Mouse (Mus musculus) G1E-ER4 (cell line): ENCODE results near the gene Gtf2f1. TPM values are rescaled to one million over a fixed set of nuclear protein-coding genes. Genes with fewer than 3 reads are reported as not detected.

Source experiments
- GATA1 ChIP-seq: IDR thresholded peaks from one replicate; pipeline ENCODE4 v1.8.0; 2012; ENCODE audit warnings: low read length, inconsistent platforms
- polyA plus RNA-seq: library from polyadenylated mRNA; stranded (reverse); fragments of >175 nt; gene quantifications from 2 replicates; pipeline ENCODE4 v1.2.3, GENCODE M21; 2012

Gtf2f1 gene
- polyA plus RNA-seq, 1 experiment = 210 TPM

DNA sequence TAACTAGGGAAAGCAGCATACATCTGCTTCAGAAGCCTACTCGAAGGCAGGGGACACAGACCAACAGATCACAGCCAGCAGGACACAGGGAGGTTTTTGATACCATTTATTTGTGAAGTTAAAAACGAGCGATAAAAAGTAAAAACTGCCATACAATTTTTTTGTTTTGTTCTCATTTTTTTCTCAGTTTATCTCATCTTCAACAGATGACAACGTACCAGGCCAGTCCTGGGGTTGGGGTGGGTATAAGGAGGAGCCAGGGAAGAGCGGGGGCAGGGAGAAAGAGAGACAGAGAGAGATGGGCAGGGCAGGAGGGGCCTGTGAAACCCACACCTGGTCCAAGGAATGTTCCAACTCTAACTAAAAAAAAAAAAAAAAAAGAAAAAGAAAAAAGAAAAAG lies 9.9 kb upstream of the Gtf2f1 start:
- TF ChIP-seq GATA1 = no peak

DNA sequence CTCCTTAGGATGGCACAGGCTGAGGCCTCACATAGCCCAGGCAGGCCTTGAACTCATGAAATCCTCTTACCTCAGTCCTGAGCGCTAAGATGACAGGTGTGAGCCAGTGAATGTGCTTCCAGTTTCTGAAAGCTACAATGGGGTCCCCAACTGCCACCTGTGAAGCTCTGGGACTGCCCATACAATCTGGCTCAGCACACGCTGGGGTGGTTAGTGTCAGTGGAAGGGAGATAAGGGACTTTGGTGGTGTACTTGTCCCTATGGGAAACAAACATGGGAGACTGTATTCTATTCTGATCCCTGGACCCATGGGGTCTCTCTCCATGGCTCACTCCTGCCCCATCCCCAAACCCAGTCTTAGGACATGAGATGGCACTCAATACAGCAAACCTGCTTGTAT lies 8.6 kb upstream of the Gtf2f1 start:
- TF ChIP-seq GATA1 = no peak

DNA sequence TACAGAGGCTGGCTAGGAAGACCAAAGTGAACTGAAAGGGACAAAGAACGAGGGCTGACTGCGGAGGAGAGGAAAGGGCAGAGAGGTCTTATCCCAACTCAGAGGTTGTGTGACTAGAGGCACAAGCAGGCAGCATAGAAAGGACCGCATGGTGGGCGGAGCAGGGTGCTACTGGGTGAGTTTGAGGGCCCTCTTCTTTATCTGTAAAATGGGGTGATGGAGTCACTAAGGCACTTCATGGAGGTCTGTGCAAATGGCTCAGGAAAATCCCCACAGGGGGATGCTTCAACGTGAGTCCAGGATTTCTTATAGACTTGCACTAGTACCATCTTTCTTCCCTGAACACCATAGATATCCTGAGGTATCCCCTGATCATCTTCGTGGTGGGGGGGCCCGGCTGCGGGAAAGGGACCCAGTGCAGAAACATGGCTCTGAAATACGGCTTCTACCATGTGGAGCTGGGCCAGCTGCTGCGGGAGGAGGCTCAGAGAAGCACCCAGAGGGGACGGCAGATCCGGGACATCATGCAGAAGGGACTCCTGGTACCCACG lies 1.2 kb upstream of the Gtf2f1 start:
- no peak for TF ChIP-seq GATA1

DNA sequence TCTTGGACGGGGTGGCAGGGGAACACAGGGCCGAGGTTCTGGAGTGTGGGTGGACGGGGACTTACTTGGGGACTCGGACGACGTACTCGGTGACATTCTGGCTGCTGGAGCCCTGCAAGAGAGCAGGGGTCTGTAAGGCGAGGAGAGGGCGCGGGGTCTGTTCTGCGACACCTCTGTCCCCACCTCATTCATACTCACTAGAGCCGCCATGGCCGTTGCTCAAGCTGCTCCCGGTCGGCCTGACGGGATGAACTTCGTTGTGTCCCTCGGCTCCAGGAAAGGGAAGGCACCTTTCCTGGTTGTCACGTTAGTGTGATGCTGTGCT lies 215 bp downstream of the Gtf2f1 start:
- no peak for TF ChIP-seq GATA1

DNA sequence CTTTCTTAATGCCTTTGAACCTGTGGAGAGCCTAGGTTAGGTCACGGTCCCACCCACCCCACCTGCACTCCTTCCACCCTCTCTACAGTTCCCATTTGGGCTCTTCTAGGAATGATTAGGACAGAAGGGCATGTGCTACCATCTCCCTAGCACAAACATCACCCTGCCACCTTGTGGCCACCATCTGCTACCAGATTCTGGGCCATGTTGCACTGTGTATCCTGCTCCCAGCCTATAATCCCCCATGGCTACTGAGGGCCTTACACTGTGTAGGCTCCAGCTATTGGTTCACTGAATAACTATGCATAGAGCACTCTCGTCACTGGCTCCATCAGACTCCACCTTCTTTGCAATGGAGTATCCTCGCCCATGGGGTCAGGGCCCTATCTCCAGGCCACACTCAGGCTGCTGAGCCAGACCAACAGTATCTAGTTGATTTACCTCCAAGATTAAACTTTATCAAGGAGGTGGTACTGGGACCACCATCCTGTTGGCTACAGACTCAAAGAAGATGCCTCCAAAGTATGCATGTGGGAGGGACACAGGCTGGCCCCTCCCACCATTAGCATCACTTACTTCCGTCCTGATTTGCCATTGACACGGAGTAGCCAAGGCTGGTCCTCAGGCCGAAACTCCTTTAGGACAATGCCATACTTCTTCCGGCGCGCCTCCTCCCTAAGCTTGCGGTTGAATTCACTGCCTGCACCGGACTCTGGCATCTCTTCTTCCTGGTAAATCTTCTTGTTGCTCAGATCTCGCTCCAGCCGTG lies 3.8 kb downstream of the Gtf2f1 start:
- TF ChIP-seq GATA1 = no peak

DNA sequence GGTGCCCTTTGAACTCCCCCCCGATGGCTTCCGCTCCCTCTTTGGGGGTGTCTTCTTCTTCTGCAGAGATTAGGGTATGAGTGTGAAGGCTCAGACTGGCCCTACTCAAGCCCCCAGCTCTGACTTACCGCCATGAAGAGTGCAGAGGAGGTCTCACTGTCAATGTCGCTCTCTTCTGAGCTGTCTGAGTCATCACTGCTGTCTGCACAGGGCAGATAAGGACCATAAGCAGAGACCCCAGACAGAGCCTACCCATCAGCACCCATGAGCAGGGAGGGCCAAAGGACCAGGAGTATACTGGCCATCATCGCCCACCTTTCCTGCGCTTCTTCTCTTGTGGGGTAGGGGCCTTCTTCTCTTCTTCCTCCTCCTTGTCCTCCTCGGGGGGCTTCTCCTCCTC lies 7.1 kb downstream of the Gtf2f1 start:
- no peak for TF ChIP-seq GATA1

DNA sequence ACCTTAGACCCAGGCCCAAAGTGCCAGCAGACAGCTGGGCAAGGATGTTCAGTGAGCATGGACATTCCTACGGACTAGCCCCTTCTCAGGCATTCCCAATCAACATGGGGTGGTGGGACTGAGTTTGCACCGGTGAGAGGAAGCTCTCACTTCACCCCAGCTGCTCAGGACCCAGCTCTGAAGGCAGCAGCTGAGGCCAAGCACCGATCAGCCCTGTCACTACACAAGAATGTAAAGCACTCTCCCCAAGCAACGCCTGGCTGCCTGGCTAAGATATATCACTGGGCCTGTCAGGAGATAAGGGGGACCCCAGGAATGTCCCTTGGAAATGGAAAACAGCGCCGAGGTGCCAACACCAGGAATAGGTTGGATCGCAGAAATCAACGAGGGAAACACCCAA lies 9.9 kb downstream of the Gtf2f1 start:
- TF ChIP-seq GATA1 = no peak

DNA sequence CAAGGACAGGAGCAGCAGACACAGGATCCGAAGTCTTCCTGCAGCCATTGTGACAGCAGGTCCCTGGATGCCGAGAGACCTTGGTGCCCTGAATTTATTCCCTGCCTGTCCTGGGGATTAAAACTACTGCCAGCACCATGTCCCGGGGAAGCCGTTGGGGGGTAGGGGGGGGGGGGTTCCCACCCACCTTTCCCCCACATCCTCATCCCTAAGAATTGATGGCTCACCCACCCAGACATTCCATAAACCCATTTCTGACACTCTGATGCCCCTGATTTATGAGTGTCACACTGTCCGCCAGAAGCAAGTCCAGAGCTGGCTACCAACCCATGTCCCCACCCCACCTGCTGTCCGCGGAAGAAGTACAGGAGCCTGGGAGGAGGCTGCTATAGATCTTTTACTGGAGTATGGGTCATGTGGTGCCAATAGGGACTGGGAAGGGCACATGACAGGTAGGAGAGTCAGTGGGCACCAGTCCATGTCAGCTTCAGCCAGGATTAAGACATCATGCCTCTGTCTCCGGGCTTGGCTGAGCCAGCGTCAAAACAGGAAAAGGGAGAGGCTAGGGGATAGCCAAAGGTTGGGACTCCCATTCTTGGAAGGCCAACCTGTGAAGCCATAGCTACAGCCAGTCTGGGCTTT lies 11.0 kb downstream of the Gtf2f1 start, which contains the start of gene Pspn:
Gene Pspn (minus strand): TSS at position 51 of the 642 bp plus-strand sequence.
- TF ChIP-seq GATA1 = no peak

DNA sequence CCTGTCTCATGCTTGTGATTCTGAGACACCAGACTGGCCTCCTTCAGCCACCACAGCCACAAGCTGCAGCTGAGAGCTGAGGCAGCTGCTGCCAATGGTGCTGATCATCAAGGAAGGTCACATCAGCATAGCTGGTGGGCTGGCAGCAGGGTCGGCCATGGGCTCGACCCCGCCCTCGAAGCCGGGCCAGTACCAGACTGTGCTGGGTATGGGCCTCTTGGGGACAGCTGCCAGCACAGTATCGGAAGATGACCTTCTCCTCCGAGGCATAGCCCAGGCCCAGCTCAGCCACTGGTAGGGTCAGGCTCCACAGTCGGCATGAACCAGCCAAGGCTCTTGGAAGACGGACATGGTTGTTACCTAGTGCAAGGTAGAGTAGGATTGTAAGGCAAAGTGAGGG lies 11.7 kb downstream of the Gtf2f1 start:
- no peak for TF ChIP-seq GATA1

DNA sequence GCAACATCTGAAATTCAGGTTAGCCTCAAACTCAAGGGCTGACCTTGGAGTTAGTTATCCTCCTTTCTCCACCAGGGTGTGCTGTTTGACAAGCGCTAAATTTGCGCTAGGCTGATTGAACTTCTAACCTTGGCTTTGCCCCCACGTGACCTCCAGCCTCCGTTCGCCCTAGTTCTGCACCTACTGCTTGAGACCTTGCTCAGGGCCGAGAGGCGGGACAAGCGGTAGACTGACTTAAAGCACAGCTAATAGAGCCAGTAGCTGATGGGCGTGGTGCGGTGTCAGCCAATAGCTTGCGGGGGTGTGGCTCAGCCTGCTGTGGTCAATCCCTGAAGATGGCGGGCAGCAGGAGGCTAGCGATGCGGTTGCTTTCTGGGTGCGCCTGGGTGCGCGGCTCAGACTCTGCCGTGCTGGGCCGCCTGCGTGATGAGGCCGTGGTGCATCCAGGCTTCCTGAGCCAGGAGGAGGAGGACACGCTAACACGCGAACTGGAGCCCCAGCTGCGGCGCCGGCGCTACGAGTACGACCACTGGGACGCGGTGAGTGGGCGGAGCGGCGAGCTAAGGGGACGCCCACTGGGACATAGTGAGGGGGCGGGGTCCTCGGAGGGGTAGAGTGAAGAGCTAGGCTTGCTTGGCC lies 13.9 kb downstream of the Gtf2f1 start, which contains the start of gene Alkbh7:
Gene Alkbh7 (plus strand): TSS at position 311 of the 639 bp plus-strand sequence.
- TF ChIP-seq GATA1 = no peak

DNA sequence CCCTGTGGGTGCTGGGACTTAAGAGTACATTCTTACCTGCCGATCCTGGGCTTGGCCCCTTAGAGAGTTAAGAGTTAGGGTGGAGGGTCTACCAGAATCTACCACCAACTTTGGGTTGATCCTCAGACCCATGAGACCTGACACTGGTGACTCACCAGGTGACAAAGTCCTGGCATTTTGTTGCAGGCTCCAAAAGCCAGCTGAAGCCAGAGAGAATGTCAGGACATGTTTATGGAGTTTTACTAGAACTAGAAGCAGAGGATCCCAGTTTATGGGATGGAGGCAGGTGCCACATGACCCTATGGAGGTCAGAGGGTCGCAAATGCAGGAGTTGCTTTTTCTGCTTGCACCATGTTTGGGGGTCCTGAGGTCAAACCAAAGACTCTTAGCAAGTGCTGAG lies 14.6 kb downstream of the Gtf2f1 start:
- no peak for TF ChIP-seq GATA1

DNA sequence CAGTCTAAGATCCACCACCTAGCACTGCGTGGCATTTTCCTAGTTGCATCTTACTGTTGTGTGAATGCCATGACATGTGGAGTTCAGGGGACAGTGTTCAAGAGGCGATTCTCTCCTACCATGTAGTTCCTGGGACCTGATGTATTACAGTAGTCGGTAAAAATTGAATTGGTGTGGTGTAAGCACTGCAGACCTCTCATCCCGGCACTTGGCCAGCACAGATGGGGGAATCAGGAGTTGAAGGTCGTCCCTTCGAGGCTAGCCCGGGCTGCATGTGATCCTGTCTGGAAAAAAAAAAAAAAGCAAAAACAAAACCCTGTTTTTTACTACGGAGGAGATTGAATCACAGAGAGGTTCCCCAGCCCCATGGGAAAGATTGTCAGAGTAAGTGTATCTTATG lies 16.0 kb downstream of the Gtf2f1 start:
- TF ChIP-seq GATA1 = no peak

DNA sequence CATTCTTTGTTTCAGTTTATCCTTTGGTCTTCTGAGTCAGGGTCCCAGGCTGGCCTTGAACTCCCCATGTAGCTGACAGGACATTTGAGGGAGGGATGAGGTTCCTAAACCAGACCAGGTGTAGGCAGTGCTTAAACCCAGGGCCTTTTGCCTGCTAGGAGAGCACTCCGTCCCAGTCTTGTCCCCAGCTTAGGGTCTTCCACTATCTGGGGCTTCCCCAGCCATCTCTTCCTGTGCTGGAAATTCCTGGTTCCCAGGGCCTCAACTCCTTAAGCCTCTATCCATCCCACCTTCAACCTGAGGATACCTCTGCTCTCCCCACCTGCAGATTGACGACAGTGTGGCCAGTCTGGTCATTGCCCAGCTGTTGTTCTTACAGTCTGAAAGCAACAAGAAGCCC lies 20.1 kb downstream of the Gtf2f1 start:
- no peak for TF ChIP-seq GATA1

DNA sequence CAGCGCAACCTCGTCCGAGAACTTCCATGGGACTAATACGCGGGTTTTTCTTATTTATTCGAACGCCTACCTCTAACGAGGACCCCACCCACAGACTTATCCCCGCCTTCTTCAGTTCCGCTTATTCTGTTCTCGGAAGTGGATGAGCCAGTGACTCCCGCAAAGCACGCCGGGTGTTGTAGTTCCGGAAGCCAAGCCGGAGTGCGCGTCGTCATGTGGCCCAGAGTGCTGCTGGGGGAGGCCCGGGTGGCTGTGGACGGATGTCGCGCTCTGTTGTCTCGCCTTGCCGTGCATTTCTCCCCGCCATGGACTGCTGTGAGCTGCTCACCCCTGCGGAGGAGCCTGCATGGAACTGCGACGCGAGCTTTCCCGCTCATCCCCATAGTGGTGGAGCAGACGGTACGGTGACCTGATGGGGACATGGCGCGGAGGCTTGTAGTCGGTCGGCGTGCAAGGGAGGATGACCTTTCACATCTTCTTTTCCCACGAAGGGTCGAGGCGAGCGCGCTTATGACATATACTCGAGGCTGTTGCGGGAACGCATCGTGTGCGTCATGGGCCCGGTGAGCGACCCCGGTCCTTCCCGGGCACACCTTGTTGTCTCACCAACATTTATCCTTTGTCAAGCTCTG lies 20.9 kb downstream of the Gtf2f1 start, which contains the start of gene Clpp:
Gene Clpp (plus strand): TSS at position 191 of the 632 bp plus-strand sequence.
- no peak for TF ChIP-seq GATA1

DNA sequence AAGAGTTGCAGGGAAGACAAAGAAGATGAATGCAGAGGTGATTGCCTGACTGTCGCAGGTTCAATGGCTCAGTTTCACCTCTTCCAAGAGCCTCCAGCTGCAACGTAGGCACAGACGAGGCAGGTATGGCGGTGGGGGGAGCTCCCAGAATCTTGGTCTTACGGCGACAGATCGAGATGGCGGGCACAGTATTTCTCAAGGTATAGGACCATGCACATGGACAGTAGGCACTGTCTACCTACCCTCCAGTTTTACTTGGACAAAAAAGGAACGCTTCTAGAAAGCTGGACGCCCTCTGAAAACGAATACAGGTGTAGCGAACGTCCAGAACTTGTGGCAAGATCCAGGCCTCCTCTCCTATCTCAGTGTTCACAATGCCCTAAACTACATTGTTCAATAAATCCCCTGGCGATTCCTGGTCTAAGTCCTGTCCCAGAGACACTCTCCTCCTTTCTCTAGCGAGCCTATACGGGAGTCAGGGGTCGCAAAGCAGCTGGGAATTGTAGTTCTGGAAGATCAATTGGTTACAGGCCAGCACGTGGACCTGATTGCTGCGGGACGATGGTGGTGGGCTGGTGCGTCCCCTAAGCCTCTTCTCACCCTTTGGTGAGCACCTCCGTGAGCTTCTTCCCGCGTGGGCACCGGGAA lies 21.5 kb downstream of the Gtf2f1 start:
- TF ChIP-seq GATA1 = no peak
